Mouse (Mus musculus): ENCODE data around the gene Rps15. TPM values are rescaled to one million over a fixed set of nuclear protein-coding genes. Genes with fewer than 3 reads are reported as not detected.
A peak's percentile ranks its signal among the peaks of the same experiment; 100 is the strongest.

Rps15 gene
- polyA plus RNA-seq, 2 experiments: 1,173 to 3,829 TPM

- 43% methylated on average over 16 of the region's 16 CpGs for WGBS
- H3K4me2 ChIP-seq (replicated peaks; ENCODE audit: low read depth, low read length, severe bottlenecking): no peak overlapping the region
- no peak for TF ChIP-seq POLR2A (IDR thresholded peaks at IDR 0.05; ENCODE audit: borderline replicate concordance, extremely low read depth, insufficient read depth, insufficient read length)
- no peak overlapping the region for H3K9ac ChIP-seq (ENCODE audit: low read depth, low read length, severe bottlenecking)
- peaks cover 69% of the 10 kb centered on the region for H3K27me3 ChIP-seq (ENCODE audit: control insufficient read depth, insufficient read depth, low read length)
- no peaks in the 10 kb centered on the region for H3K9me3 ChIP-seq (ENCODE audit: control insufficient read depth, low read length)
- no peak overlapping the region for H3K4me3 ChIP-seq (replicated peaks; ENCODE audit: low read length)
- H3K4me1 ChIP-seq (ENCODE audit: control insufficient read depth, insufficient read depth, low read length): 0 out of 2 replicates have a peak, but pooled peaks cover 3% of the 10 kb centered on the region
- ATAC-seq (ENCODE audit: low FRiP score, low read depth): no peak
- peaks cover 17% of the 10 kb centered on the region; the same call in 1 of the 2 replicates for H3K36me3 ChIP-seq (ENCODE audit: control insufficient read depth, insufficient read depth, low read length)
- DNase-seq (ENCODE audit: low spot score): no peak
- no peak overlapping the region for H3K27ac ChIP-seq (replicated peaks; ENCODE audit: low read depth, low read length)
These were observed 22.3 kb downstream of the Rps15 start for GRCm38 (mm10) chr10:80314494-80315001.

- no peak overlapping the region for H3K9ac ChIP-seq (ENCODE audit: low read depth, low read length, severe bottlenecking)
- H3K9me3 ChIP-seq (ENCODE audit: control insufficient read depth, low read length): no peaks in the 10 kb centered on the region
- 44% methylated on average over 27 of the region's 27 CpGs for WGBS
- H3K36me3 ChIP-seq (ENCODE audit: control insufficient read depth, insufficient read depth, low read length): peaks cover 17% of the 10 kb centered on the region; the same call in 1 of the 2 replicates
- ATAC-seq (ENCODE audit: low FRiP score, low read depth): no peak
- H3K27me3 ChIP-seq (ENCODE audit: control insufficient read depth, insufficient read depth, low read length): peaks cover 67% of the 10 kb centered on the region
- 0 out of 2 replicates have a peak, but pooled peaks cover 3% of the 10 kb centered on the region for H3K4me1 ChIP-seq (ENCODE audit: control insufficient read depth, insufficient read depth, low read length)
- no peak overlapping the region for H3K27ac ChIP-seq (replicated peaks; ENCODE audit: low read depth, low read length)
- H3K4me3 ChIP-seq (replicated peaks; ENCODE audit: low read length): no peak overlapping the region
- TF ChIP-seq POLR2A (IDR thresholded peaks at IDR 0.05; ENCODE audit: borderline replicate concordance, extremely low read depth, insufficient read depth, insufficient read length): no peak
- H3K4me2 ChIP-seq (replicated peaks; ENCODE audit: low read depth, low read length, severe bottlenecking): no peak overlapping the region
- DNase-seq (ENCODE audit: low spot score): no peak
These were observed 23.1 kb downstream of the Rps15 start for GRCm38 (mm10) chr10:80315315-80315714.

DNA sequence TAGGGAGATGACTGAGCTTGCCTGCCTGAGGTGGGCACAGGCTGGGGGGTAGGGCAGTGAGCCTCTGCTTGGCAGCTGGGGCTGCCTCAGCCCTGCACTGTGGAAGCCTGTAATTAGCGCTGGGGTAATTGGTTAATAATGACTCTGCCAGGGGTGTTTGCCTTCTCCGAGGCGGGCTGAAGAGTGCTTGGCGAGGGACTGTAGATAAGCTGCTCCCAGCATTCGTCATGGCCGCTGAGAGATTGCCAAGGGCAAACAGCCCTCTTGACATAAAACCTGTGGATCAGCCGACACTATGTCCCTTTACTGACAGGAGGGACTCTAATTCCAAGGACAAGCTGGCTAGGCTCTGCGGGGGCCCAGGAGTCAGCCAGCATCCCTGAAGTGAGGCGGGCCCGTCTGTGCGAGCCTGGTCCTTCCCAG, 24.1 kb downstream of the Rps15 start:
- ATAC-seq (ENCODE audit: low FRiP score, low read depth) (no peak), DNase-seq (ENCODE audit: low spot score) (no peak)
- no peak for TF ChIP-seq POLR2A (IDR thresholded peaks at IDR 0.05; ENCODE audit: borderline replicate concordance, extremely low read depth, insufficient read depth, insufficient read length)
- Histone ChIP-seq H3K9me3 (ENCODE audit: control insufficient read depth, low read length) (no peaks in the 10 kb centered on the region), H3K27me3 (ENCODE audit: control insufficient read depth, insufficient read depth, low read length) (peaks cover 56% of the 10 kb centered on the region), H3K9ac (ENCODE audit: low read depth, low read length, severe bottlenecking) (no peak overlapping the region), H3K4me3 (replicated peaks; ENCODE audit: low read length) (no peak overlapping the region), H3K36me3 (ENCODE audit: control insufficient read depth, insufficient read depth, low read length) (peaks cover 17% of the 10 kb centered on the region; the same call in 1 of the 2 replicates), H3K4me2 (replicated peaks; ENCODE audit: low read depth, low read length, severe bottlenecking) (no peak overlapping the region), H3K4me1 (ENCODE audit: control insufficient read depth, insufficient read depth, low read length) (0 out of 2 replicates have a peak, but pooled peaks cover 3% of the 10 kb centered on the region), H3K27ac (replicated peaks; ENCODE audit: low read depth, low read length) (no peak overlapping the region)
- 20% methylated on average over 11 of the region's 11 CpGs for WGBS

DNA sequence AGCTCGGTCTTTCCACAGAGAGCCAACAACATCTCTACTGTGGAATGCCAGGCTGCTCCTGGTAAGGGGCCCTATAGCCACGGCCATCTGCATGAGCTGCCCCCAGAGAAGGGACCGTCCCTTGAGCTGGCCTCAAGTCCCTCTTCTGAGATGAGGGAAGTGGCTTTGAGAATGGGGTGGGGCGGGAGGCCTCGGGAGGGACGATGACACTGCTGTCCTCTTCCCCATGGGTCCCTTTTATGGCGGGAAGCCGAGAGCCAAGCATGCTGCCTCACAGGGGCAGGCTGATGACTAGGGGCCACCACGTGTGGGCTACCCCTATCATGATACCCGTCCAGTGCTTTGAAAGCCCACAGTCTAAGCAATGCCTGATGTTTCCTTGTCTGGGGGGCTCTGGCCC, 24.8 kb downstream of the Rps15 start:
- ATAC-seq (ENCODE audit: low FRiP score, low read depth) (no peak), DNase-seq (ENCODE audit: low spot score) (no peak)
- WGBS: 45% methylated on average over 10 of the region's 10 CpGs
- peaks cover 17% of the 10 kb centered on the region; the same call in 1 of the 2 replicates for H3K36me3 ChIP-seq (ENCODE audit: control insufficient read depth, insufficient read depth, low read length)
- H3K9me3 ChIP-seq (ENCODE audit: control insufficient read depth, low read length): no peaks in the 10 kb centered on the region
- H3K9ac ChIP-seq (ENCODE audit: low read depth, low read length, severe bottlenecking): no peak overlapping the region
- H3K27ac ChIP-seq (replicated peaks; ENCODE audit: low read depth, low read length): no peak overlapping the region
- H3K4me3 ChIP-seq (replicated peaks; ENCODE audit: low read length): no peak overlapping the region
- H3K4me1 ChIP-seq (ENCODE audit: control insufficient read depth, insufficient read depth, low read length): 0 out of 2 replicates have a peak, but pooled peaks cover 3% of the 10 kb centered on the region
- H3K4me2 ChIP-seq (replicated peaks; ENCODE audit: low read depth, low read length, severe bottlenecking): no peak overlapping the region
- TF ChIP-seq POLR2A (IDR thresholded peaks at IDR 0.05; ENCODE audit: borderline replicate concordance, extremely low read depth, insufficient read depth, insufficient read length): no peak
- H3K27me3 ChIP-seq (ENCODE audit: control insufficient read depth, insufficient read depth, low read length): peaks cover 50% of the 10 kb centered on the region

DNA sequence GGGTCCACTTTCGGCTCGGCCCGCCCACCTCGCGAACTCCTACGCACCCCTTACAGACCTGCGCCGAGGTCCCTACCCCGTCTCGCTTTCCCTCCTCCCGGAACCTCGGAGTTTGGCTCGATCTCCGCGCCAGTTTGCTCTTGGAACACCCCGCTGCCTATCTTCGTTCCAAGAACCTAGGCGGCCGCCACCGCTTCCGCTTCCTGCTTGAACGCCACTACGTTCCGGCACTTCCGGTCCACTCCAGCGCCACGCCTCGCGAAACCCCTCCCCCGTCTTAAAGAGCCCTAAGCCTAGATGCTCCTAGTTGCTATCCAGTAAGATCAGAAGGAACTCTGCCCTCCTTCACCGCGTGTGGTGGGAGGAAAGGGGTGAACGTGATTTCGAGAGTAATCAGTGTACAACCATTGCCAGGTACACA, 28.1 kb downstream of the Rps15 start, which contains the start of gene 2310011J03Rik:
2310011J03Rik (minus strand) TSS at position 198 of the 421 bp plus-strand sequence.
- TF ChIP-seq POLR2A (IDR thresholded peaks at IDR 0.05; ENCODE audit: borderline replicate concordance, extremely low read depth, insufficient read depth, insufficient read length): no peak; the same call in 1 of the 2 replicates
- no peaks in the 10 kb centered on the region for H3K9me3 ChIP-seq (ENCODE audit: control insufficient read depth, low read length)
- H3K4me2 ChIP-seq (replicated peaks; ENCODE audit: low read depth, low read length, severe bottlenecking): peak within 1 kb of the TSS; percentile 64
- peak within 1 kb of the TSS; percentile 78 for H3K4me3 ChIP-seq (replicated peaks; ENCODE audit: low read length)
- peaks cover 17% of the 10 kb centered on the region for H3K27me3 ChIP-seq (ENCODE audit: control insufficient read depth, insufficient read depth, low read length)
- WGBS: under 1% methylated on average over 34 of the region's 34 CpGs
- peaks cover 10% of the 10 kb centered on the region; the same call in 1 of the 2 replicates for H3K4me1 ChIP-seq (ENCODE audit: control insufficient read depth, insufficient read depth, low read length)
- ATAC-seq (ENCODE audit: low FRiP score, low read depth) (peak; percentile 79), DNase-seq (ENCODE audit: low spot score) (peak; percentile 92)
- H3K36me3 ChIP-seq (ENCODE audit: control insufficient read depth, insufficient read depth, low read length): peaks cover 17% of the 10 kb centered on the region; the same call in 1 of the 2 replicates
- H3K27ac ChIP-seq (replicated peaks; ENCODE audit: low read depth, low read length): peak within 1 kb of the TSS; percentile 58
- H3K9ac ChIP-seq (ENCODE audit: low read depth, low read length, severe bottlenecking): peak within 1 kb of the TSS; percentile 71

Data from limb, embryonic 14.5 days (tissue).